Mouse (Mus musculus): ENCODE data around the gene Lman2. TPM values are rescaled to one million over a fixed set of nuclear protein-coding genes. Genes with fewer than 3 reads are reported as not detected.

Lman2 gene
- polyA plus RNA-seq, 1 experiment from 2014 or later = 121 TPM

DNA sequence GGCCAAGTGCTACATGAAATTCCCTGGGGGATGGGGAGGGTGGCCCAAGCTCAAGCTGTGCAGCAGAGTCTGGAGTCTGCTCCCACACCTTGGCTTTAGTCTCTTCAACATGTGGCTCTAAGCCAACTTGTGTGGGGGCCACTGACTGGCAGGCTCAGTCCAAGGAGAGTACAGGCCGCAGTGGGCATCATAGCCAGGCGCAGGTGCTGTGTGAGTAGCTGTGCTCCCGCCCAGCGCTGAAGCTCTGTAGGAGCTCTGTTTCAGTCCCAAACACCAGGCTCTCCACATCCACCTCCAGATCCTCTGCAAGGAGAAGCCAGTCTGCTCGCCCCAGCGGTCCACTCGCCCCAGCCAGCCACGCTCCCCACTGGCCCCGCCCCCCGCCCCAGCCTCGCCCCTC is 37.0 kb downstream of the Lman2 start:
- DNase-seq (ENCODE audit: low spot score) (no peak), ATAC-seq (replicated peaks; ENCODE audit: low FRiP score) (no peak)
- Histone ChIP-seq H3K27ac (ENCODE audit: low read depth, low read length) (no peak overlapping the region), H3K4me2 (no peak overlapping the region), H3K4me1 (replicated peaks; ENCODE audit: control insufficient read depth, insufficient read depth, low read length) (peaks cover 29% of the 10 kb centered on the region), H3K36me3 (ENCODE audit: control insufficient read depth, insufficient read depth, low read length) (peaks cover 29% of the 10 kb centered on the region), H3K9ac (ENCODE audit: low read depth, low read length) (no peak overlapping the region), H3K9me3 (ENCODE audit: control insufficient read depth, low read length) (no peaks in the 10 kb centered on the region), H3K4me3 (ENCODE audit: low read depth, low read length) (no peak overlapping the region), H3K27me3 (replicated peaks; ENCODE audit: control insufficient read depth, insufficient read depth, low read length) (no peaks in the 10 kb centered on the region)
- 82% methylated on average over 11 of the region's 11 CpGs for WGBS

DNA sequence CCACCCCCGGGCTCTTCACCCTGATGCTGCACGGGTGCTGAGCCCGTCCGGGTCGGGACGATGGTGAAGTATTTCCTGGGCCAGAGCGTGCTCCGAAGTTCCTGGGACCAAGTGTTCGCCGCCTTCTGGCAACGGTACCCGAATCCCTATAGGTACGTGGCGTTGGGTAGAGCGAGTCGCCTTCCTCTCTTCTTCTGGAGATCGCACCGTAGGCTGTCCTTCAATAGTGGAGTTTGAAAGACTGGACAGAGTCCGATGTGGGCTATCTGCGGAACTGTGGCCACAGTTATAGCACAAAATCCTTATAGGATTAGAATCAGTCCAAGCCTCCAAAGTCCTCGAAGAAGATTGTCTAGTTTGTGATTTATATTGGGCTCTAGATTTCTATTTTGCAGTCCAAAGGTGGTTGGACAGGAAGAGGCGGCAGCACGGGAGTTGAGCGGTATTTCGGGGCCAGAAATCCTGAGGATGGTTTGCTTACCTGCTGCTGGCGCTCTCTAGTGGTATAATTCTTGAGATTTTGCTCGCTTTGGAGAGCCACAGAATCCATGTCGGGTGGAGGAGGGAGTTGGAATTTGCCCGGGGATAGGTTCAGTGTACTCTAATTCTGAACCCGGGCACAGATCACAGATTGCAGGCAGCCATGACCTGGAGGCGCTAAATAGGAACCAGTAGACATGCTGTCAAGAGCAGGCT is 40.3 kb downstream of the Lman2 start:
- H3K4me2 ChIP-seq = peak overlapping the region; percentile 99
- H3K9me3 ChIP-seq (ENCODE audit: control insufficient read depth, low read length) = no peaks in the 10 kb centered on the region
- H3K27ac ChIP-seq (ENCODE audit: low read depth, low read length) = peak overlapping the region; percentile 72
- DNase-seq (ENCODE audit: low spot score) (no peak), ATAC-seq (replicated peaks; ENCODE audit: low FRiP score) (peak; percentile 19; the same call in 1 of the 2 replicates)
- 1% methylated on average over 31 of the region's 31 CpGs for WGBS
- peak overlapping the region; percentile 94 for H3K4me3 ChIP-seq (ENCODE audit: low read depth, low read length)
- peak overlapping the region; percentile 97 for H3K9ac ChIP-seq (ENCODE audit: low read depth, low read length)
- peaks cover 18% of the 10 kb centered on the region for H3K4me1 ChIP-seq (replicated peaks; ENCODE audit: control insufficient read depth, insufficient read depth, low read length)
- H3K27me3 ChIP-seq (replicated peaks; ENCODE audit: control insufficient read depth, insufficient read depth, low read length) = no peaks in the 10 kb centered on the region
- H3K36me3 ChIP-seq (ENCODE audit: control insufficient read depth, insufficient read depth, low read length) = peaks cover 40% of the 10 kb centered on the region

DNA sequence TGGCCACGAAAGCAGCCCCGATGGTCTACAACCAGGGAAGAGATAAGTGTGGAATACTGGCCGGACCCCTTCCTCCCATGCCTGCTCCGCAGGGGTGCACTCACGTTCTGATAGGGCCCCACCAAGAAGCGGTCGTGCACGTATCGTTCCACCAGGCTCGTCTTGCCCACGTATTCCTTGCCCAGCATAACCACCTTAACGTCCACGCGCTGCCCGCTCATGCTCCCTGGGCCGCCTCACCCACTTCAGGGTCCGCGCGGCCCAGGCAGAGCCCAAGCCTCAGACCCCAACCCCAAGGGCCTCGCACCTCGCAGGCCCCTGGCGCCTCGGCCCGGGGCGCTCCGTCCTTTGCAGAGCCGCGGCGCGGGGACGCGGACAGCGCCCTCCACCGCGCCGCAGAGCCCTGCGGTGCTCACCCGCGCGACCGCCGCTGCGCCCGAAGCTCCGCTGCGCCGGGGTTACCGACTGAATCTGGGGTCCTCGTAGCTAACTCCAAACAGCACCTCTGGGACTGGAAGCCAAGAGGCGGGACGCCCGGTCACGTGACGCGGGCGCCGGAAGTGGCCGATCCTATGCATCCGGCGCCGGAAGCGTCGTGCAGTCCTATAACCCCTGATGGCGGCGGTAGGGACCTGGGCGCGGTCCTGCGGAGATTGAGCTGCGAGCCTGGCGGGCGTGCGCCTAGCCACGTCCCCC is 41.0 kb downstream of the Lman2 start, which contains the start of gene Rab24:
Gene Rab24, minus strand, starts transcription at position 513 of the 696 bp plus-strand sequence.
- Histone ChIP-seq H3K4me1 (replicated peaks; ENCODE audit: control insufficient read depth, insufficient read depth, low read length) (peaks cover 18% of the 10 kb centered on the region), H3K9ac (ENCODE audit: low read depth, low read length) (peak within 1 kb of the TSS; percentile 97), H3K27ac (ENCODE audit: low read depth, low read length) (peak within 1 kb of the TSS; percentile 72), H3K4me2 (peak within 1 kb of the TSS; percentile 99), H3K4me3 (ENCODE audit: low read depth, low read length) (peak within 1 kb of the TSS; percentile 94), H3K9me3 (ENCODE audit: control insufficient read depth, low read length) (no peaks in the 10 kb centered on the region), H3K36me3 (ENCODE audit: control insufficient read depth, insufficient read depth, low read length) (peaks cover 40% of the 10 kb centered on the region), H3K27me3 (replicated peaks; ENCODE audit: control insufficient read depth, insufficient read depth, low read length) (no peaks in the 10 kb centered on the region)
- under 1% methylated on average over 72 of the region's 73 CpGs for WGBS
- DNase-seq (ENCODE audit: low spot score) = peak; percentile 86
- ATAC-seq (replicated peaks; ENCODE audit: low FRiP score) = peak; percentile 93

DNA sequence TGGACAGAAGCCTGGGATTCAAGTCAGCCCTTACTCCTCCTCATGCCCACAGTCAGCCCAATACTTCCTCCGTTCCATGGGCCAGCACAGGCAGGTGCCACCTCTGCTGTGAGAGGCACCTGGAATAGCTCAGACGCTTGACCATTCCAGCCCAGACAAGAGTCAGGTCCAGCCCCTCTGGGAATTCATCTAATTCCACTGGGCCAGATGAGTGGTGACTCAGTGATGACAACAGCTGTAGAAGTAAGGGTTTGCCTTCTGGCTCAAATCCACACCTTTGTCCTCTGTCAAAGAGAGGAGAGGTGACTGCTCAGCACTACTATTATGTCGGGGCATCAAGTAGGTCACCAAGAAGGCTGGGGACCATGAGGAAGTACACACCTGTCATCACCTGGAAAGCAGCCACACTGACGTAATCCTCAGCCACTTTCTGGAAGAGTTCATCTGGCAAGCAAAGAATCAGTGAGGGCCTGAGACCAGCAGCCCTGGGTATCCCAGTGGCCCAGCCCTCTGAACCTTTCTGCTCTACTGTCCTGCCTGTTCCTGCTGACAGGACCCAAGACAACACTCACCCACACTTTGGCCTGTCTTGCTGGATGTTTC is 42.6 kb downstream of the Lman2 start, which contains the start of gene Prelid1:
Gene Prelid1, plus strand, starts transcription at position 570 of the 603 bp plus-strand sequence.
- WGBS = 79% methylated on average over 4 of the region's 4 CpGs
- Histone ChIP-seq H3K4me1 (replicated peaks; ENCODE audit: control insufficient read depth, insufficient read depth, low read length) (peaks cover 18% of the 10 kb centered on the region), H3K36me3 (ENCODE audit: control insufficient read depth, insufficient read depth, low read length) (peaks cover 31% of the 10 kb centered on the region), H3K9ac (ENCODE audit: low read depth, low read length) (peak within 1 kb of the TSS; percentile 97), H3K27ac (ENCODE audit: low read depth, low read length) (peak within 1 kb of the TSS; percentile 72), H3K4me2 (peak within 1 kb of the TSS; percentile 99), H3K9me3 (ENCODE audit: control insufficient read depth, low read length) (no peaks in the 10 kb centered on the region), H3K4me3 (ENCODE audit: low read depth, low read length) (peak within 1 kb of the TSS; percentile 94), H3K27me3 (replicated peaks; ENCODE audit: control insufficient read depth, insufficient read depth, low read length) (no peaks in the 10 kb centered on the region)
- ATAC-seq (replicated peaks; ENCODE audit: low FRiP score) = no peak
- no peak for DNase-seq (ENCODE audit: low spot score)

DNA sequence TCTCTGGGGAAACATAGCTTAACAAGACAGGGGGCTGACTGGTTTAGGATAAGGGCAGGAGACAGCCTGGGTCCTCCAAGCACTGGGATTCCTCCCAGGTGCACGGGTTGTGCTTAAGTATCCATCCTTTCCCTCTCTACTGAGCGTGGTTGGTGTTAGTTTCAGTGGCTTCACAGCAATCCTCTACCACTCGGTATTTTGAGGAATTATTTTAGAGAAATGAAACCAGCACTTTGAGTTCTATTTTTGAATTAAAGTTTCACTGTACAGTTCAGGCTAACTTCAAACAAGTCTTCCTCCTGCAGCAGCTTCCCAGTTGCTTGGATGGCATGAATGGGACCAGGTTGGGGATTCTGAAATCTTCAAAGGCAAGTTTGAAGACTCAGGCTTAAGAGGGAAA is 44.2 kb downstream of the Lman2 start:
- Histone ChIP-seq H3K9ac (ENCODE audit: low read depth, low read length) (no peak overlapping the region), H3K27me3 (replicated peaks; ENCODE audit: control insufficient read depth, insufficient read depth, low read length) (no peaks in the 10 kb centered on the region), H3K4me2 (no peak overlapping the region), H3K4me1 (replicated peaks; ENCODE audit: control insufficient read depth, insufficient read depth, low read length) (peaks cover 13% of the 10 kb centered on the region), H3K9me3 (ENCODE audit: control insufficient read depth, low read length) (no peaks in the 10 kb centered on the region), H3K27ac (ENCODE audit: low read depth, low read length) (no peak overlapping the region), H3K36me3 (ENCODE audit: control insufficient read depth, insufficient read depth, low read length) (peaks cover 25% of the 10 kb centered on the region), H3K4me3 (ENCODE audit: low read depth, low read length) (no peak overlapping the region)
- 81% methylated on average over 3 of the region's 3 CpGs for WGBS
- DNase-seq (ENCODE audit: low spot score) (no peak), ATAC-seq (replicated peaks; ENCODE audit: low FRiP score) (no peak)

- no peak for ATAC-seq (replicated peaks; ENCODE audit: low FRiP score)
- Histone ChIP-seq H3K9me3 (ENCODE audit: control insufficient read depth, low read length) (no peaks in the 10 kb centered on the region), H3K36me3 (ENCODE audit: control insufficient read depth, insufficient read depth, low read length) (peaks cover 45% of the 10 kb centered on the region), H3K4me2 (no peak overlapping the region), H3K4me1 (replicated peaks; ENCODE audit: control insufficient read depth, insufficient read depth, low read length) (no peaks in the 10 kb centered on the region; the same call in 1 of the 2 replicates), H3K27ac (ENCODE audit: low read depth, low read length) (no peak overlapping the region), H3K4me3 (ENCODE audit: low read depth, low read length) (no peak overlapping the region), H3K27me3 (replicated peaks; ENCODE audit: control insufficient read depth, insufficient read depth, low read length) (no peaks in the 10 kb centered on the region), H3K9ac (ENCODE audit: low read depth, low read length) (no peak overlapping the region)
- WGBS = 74% methylated on average over 2 of the region's 2 CpGs
- DNase-seq (ENCODE audit: low spot score) = no peak
These were observed 47.6 kb downstream of the Lman2 start for GRCm38 (mm10) chr13:55314891-55315412.

DNA sequence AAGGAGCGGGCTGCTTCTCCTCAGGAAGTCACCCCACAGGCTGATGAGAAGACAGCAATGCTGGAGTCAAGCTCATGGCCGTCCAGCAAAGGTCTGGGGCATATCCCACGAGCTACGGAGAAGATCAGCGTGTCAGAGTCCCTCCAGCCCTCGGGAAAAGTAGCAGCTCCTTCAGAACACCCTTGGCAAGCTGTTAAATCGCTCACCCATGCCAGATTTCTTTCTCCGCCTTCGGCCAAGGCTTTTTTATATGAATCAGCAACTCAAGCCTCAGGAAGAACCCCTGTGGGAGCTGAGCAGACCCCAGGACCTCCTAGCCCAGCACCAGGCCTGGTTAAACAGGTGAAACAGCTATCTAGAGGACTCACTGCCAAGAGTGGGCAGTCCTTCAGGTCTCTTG is 49.5 kb downstream of the Lman2 start:
- Histone ChIP-seq H3K9ac (ENCODE audit: low read depth, low read length) (no peak overlapping the region), H3K4me2 (no peak overlapping the region), H3K9me3 (ENCODE audit: control insufficient read depth, low read length) (no peaks in the 10 kb centered on the region), H3K27me3 (replicated peaks; ENCODE audit: control insufficient read depth, insufficient read depth, low read length) (no peaks in the 10 kb centered on the region), H3K4me3 (ENCODE audit: low read depth, low read length) (no peak overlapping the region), H3K27ac (ENCODE audit: low read depth, low read length) (no peak overlapping the region), H3K4me1 (replicated peaks; ENCODE audit: control insufficient read depth, insufficient read depth, low read length) (no peaks in the 10 kb centered on the region), H3K36me3 (ENCODE audit: control insufficient read depth, insufficient read depth, low read length) (peaks cover 45% of the 10 kb centered on the region)
- ATAC-seq (replicated peaks; ENCODE audit: low FRiP score) (no peak), DNase-seq (ENCODE audit: low spot score) (no peak)
- 91% methylated on average over 9 of the region's 9 CpGs for WGBS

- DNase-seq (ENCODE audit: low spot score) (no peak), ATAC-seq (replicated peaks; ENCODE audit: low FRiP score) (no peak)
- H3K27me3 ChIP-seq (replicated peaks; ENCODE audit: control insufficient read depth, insufficient read depth, low read length) = no peaks in the 10 kb centered on the region
- no peak overlapping the region for H3K4me2 ChIP-seq
- H3K9ac ChIP-seq (ENCODE audit: low read depth, low read length) = no peak overlapping the region
- WGBS = 90% methylated on average over 8 of the region's 8 CpGs
- H3K4me1 ChIP-seq (replicated peaks; ENCODE audit: control insufficient read depth, insufficient read depth, low read length) = no peaks in the 10 kb centered on the region
- peaks cover 50% of the 10 kb centered on the region for H3K36me3 ChIP-seq (ENCODE audit: control insufficient read depth, insufficient read depth, low read length)
- H3K9me3 ChIP-seq (ENCODE audit: control insufficient read depth, low read length) = no peaks in the 10 kb centered on the region
- H3K27ac ChIP-seq (ENCODE audit: low read depth, low read length) = no peak overlapping the region
- H3K4me3 ChIP-seq (ENCODE audit: low read depth, low read length) = no peak overlapping the region
These were observed 50.5 kb downstream of the Lman2 start for GRCm38 (mm10) chr13:55312028-55312630.
